Mouse (Mus musculus): ENCODE data around the gene Atp6v0e. TPM values are rescaled to one million over a fixed set of nuclear protein-coding genes. Genes with fewer than 3 reads are reported as not detected.

Atp6v0e gene
- polyA plus RNA-seq, 1 experiment from 2014 or later: 120 TPM

GRCm38 (mm10) chr17:26694171-26694570 lies 31.1 kb downstream of the Atp6v0e start:
- whole genome bisulfite sequencing: 77% methylated on average over 7 of the region's 7 CpGs
- Histone ChIP-seq H3K4me3 (no peak overlapping the region), H3K27me3 (replicated peaks; ENCODE audit: low read depth, poor library complexity, severe bottlenecking) (no peaks in the 10 kb centered on the region), H3K27ac (replicated peaks) (no peak overlapping the region), H3K4me1 (peaks cover 12% of the 10 kb centered on the region; the same call in 1 of the 2 replicates), H3K36me3 (replicated peaks) (peaks cover 32% of the 10 kb centered on the region), H3K9me3 (no peaks in the 10 kb centered on the region)
- DNase-seq (ENCODE audit: low spot score): no peak

GRCm38 (mm10) chr17:26695193-26695592 lies 32.2 kb downstream of the Atp6v0e start:
- Histone ChIP-seq H3K27me3 (replicated peaks; ENCODE audit: low read depth, poor library complexity, severe bottlenecking) (no peaks in the 10 kb centered on the region), H3K9me3 (no peaks in the 10 kb centered on the region)
- WGBS: 95% methylated on average over 3 of the region's 3 CpGs

GRCm38 (mm10) chr17:26698846-26699245 lies 35.8 kb downstream of the Atp6v0e start:
- WGBS: 85% methylated on average over 5 of the region's 5 CpGs
- Histone ChIP-seq H3K27me3 (replicated peaks; ENCODE audit: low read depth, poor library complexity, severe bottlenecking) (no peaks in the 10 kb centered on the region), H3K27ac (replicated peaks) (no peak overlapping the region), H3K9me3 (no peaks in the 10 kb centered on the region), H3K36me3 (replicated peaks) (peaks cover 46% of the 10 kb centered on the region), H3K4me3 (no peak overlapping the region), H3K4me1 (peaks cover 1% of the 10 kb centered on the region; the same call in 1 of the 2 replicates)
- DNase-seq (ENCODE audit: low spot score): no peak

More at GRCm38 (mm10) chr17:26695193-26695592, 32.2 kb downstream of the Atp6v0e start:
- Histone ChIP-seq H3K4me1 (0 out of 2 replicates have a peak, but pooled peaks cover 6% of the 10 kb centered on the region), H3K27ac (replicated peaks) (no peak overlapping the region), H3K36me3 (replicated peaks) (peaks cover 41% of the 10 kb centered on the region), H3K4me3 (no peak overlapping the region)
- DNase-seq (ENCODE audit: low spot score): no peak

- H3K9me3 ChIP-seq: no peaks in the 10 kb centered on the region
- DNase-seq (ENCODE audit: low spot score): no peak
- 93% methylated on average over 10 of the region's 10 CpGs for WGBS
- H3K27ac ChIP-seq (replicated peaks): no peak overlapping the region
- no peaks in the 10 kb centered on the region for H3K27me3 ChIP-seq (replicated peaks; ENCODE audit: low read depth, poor library complexity, severe bottlenecking)
- no peaks in the 10 kb centered on the region; the same call in 1 of the 2 replicates for H3K4me1 ChIP-seq
- H3K4me3 ChIP-seq: no peak overlapping the region
- peaks cover 49% of the 10 kb centered on the region for H3K36me3 ChIP-seq (replicated peaks)
These were observed 37.0 kb downstream of the Atp6v0e start for GRCm38 (mm10) chr17:26699819-26700616.

- H3K4me3 ChIP-seq: no peak overlapping the region
- no peaks in the 10 kb centered on the region; the same call in 1 of the 2 replicates for H3K4me1 ChIP-seq
- H3K27ac ChIP-seq (replicated peaks): no peak overlapping the region
- no peaks in the 10 kb centered on the region for H3K9me3 ChIP-seq
- DNase-seq (ENCODE audit: low spot score): no peak
- no peaks in the 10 kb centered on the region for H3K27me3 ChIP-seq (replicated peaks; ENCODE audit: low read depth, poor library complexity, severe bottlenecking)
- 87% methylated on average over 13 of the region's 13 CpGs for WGBS
- peaks cover 39% of the 10 kb centered on the region for H3K36me3 ChIP-seq (replicated peaks)
These were observed 38.5 kb downstream of the Atp6v0e start for GRCm38 (mm10) chr17:26701565-26701964.

- Histone ChIP-seq H3K36me3 (replicated peaks) (peaks cover 33% of the 10 kb centered on the region), H3K9me3 (no peaks in the 10 kb centered on the region), H3K4me1 (no peaks in the 10 kb centered on the region; the same call in 1 of the 2 replicates), H3K4me3 (no peak overlapping the region), H3K27me3 (replicated peaks; ENCODE audit: low read depth, poor library complexity, severe bottlenecking) (no peaks in the 10 kb centered on the region), H3K27ac (replicated peaks) (no peak overlapping the region)
- DNase-seq (ENCODE audit: low spot score): no peak
- 82% methylated on average over 4 of the region's 4 CpGs for WGBS
These were observed 39.6 kb downstream of the Atp6v0e start for GRCm38 (mm10) chr17:26702621-26703020.

GRCm38 (mm10) chr17:26703671-26704070 lies 40.6 kb downstream of the Atp6v0e start:
- Histone ChIP-seq H3K4me3 (no peak overlapping the region), H3K9me3 (no peaks in the 10 kb centered on the region), H3K4me1 (no peaks in the 10 kb centered on the region; the same call in 1 of the 2 replicates), H3K27ac (replicated peaks) (no peak overlapping the region), H3K36me3 (replicated peaks) (peaks cover 22% of the 10 kb centered on the region), H3K27me3 (replicated peaks; ENCODE audit: low read depth, poor library complexity, severe bottlenecking) (no peaks in the 10 kb centered on the region)
- WGBS: 93% methylated on average over 4 of the region's 4 CpGs
- no peak for DNase-seq (ENCODE audit: low spot score)

- no peak overlapping the region for H3K4me3 ChIP-seq
- no peaks in the 10 kb centered on the region; the same call in 1 of the 2 replicates for H3K4me1 ChIP-seq
- H3K27ac ChIP-seq (replicated peaks): no peak overlapping the region
- no peaks in the 10 kb centered on the region for H3K9me3 ChIP-seq
- no peak for DNase-seq (ENCODE audit: low spot score)
- peaks cover 3% of the 10 kb centered on the region; the same call in 1 of the 2 replicates for H3K36me3 ChIP-seq (replicated peaks)
- no peaks in the 10 kb centered on the region for H3K27me3 ChIP-seq (replicated peaks; ENCODE audit: low read depth, poor library complexity, severe bottlenecking)
- 75% methylated on average over 11 of the region's 11 CpGs for WGBS
These were observed 42.7 kb downstream of the Atp6v0e start for GRCm38 (mm10) chr17:26705463-26706359.

GRCm38 (mm10) chr17:26707066-26707465 lies 44.0 kb downstream of the Atp6v0e start:
- H3K36me3 ChIP-seq (replicated peaks): peaks cover 3% of the 10 kb centered on the region; the same call in 1 of the 2 replicates
- DNase-seq (ENCODE audit: low spot score): no peak
- H3K27ac ChIP-seq (replicated peaks): no peak overlapping the region
- no peak overlapping the region for H3K4me3 ChIP-seq
- no peaks in the 10 kb centered on the region for H3K27me3 ChIP-seq (replicated peaks; ENCODE audit: low read depth, poor library complexity, severe bottlenecking)
- no peaks in the 10 kb centered on the region for H3K9me3 ChIP-seq
- WGBS: 73% methylated on average over 7 of the region's 7 CpGs
- H3K4me1 ChIP-seq: no peaks in the 10 kb centered on the region

- no peaks in the 10 kb centered on the region for H3K27me3 ChIP-seq (replicated peaks; ENCODE audit: low read depth, poor library complexity, severe bottlenecking)
- no peaks in the 10 kb centered on the region for H3K9me3 ChIP-seq
- H3K36me3 ChIP-seq (replicated peaks): peaks cover 3% of the 10 kb centered on the region; the same call in 1 of the 2 replicates
- no peak overlapping the region for H3K4me3 ChIP-seq
- DNase-seq (ENCODE audit: low spot score): no peak
- no peaks in the 10 kb centered on the region for H3K4me1 ChIP-seq
- no peak overlapping the region for H3K27ac ChIP-seq (replicated peaks)
These were observed 45.5 kb downstream of the Atp6v0e start for GRCm38 (mm10) chr17:26708499-26708898.

- H3K36me3 ChIP-seq (replicated peaks): peaks cover 3% of the 10 kb centered on the region; the same call in 1 of the 2 replicates
- 68% methylated on average over 9 of the region's 9 CpGs for WGBS
- no peaks in the 10 kb centered on the region for H3K4me1 ChIP-seq
- H3K27ac ChIP-seq (replicated peaks): no peak overlapping the region
- DNase-seq (ENCODE audit: low spot score): no peak
- no peaks in the 10 kb centered on the region for H3K27me3 ChIP-seq (replicated peaks; ENCODE audit: low read depth, poor library complexity, severe bottlenecking)
- no peaks in the 10 kb centered on the region for H3K9me3 ChIP-seq
- H3K4me3 ChIP-seq: no peak overlapping the region
These were observed 46.1 kb downstream of the Atp6v0e start for GRCm38 (mm10) chr17:26708993-26709590.

- no peaks in the 10 kb centered on the region for H3K27me3 ChIP-seq (replicated peaks; ENCODE audit: low read depth, poor library complexity, severe bottlenecking)
- no peak overlapping the region for H3K27ac ChIP-seq (replicated peaks)
- H3K4me1 ChIP-seq: peaks cover 7% of the 10 kb centered on the region; the same call in 1 of the 2 replicates
- no peak overlapping the region for H3K4me3 ChIP-seq
- 60% methylated on average over 6 of the region's 6 CpGs for WGBS
- no peak for DNase-seq (ENCODE audit: low spot score)
- no peaks in the 10 kb centered on the region for H3K9me3 ChIP-seq
- H3K36me3 ChIP-seq (replicated peaks): no peaks in the 10 kb centered on the region
These were observed 47.0 kb downstream of the Atp6v0e start for GRCm38 (mm10) chr17:26710049-26710448.

All from embryonic facial prominence, embryonic 10.5 days (tissue).